Mouse (Mus musculus) left cerebral cortex, postnatal 10 days (tissue): Measurements from ENCODE around the gene Stip1. TPM values are rescaled to one million over a fixed set of nuclear protein-coding genes. Genes with fewer than 3 reads are reported as not detected.

ENCODE experiments used
- DNase-seq, 2 experiments: peaks; one replicate each; pipeline ENCODE4 v3.0.0; 2021 to 2022; ENCODE audit warnings: low spot score in 2 of 2, mixed read lengths in 1 of 2; ENCODE audit errors: extremely low spot score in 1 of 2
- intact Hi-C: fragments of 180-260 bp; cut with DNase I; formaldehyde crosslinking; loops from one replicate; pipeline ENCODE4 v1.15.1; 2025
- total RNA-seq, 2 experiments: library from RNA; stranded (reverse); gene quantifications; 2 replicates each; pipeline ENCODE4 v1.2.3; 2021

The Stip1 gene
- total RNA-seq, 2 experiments from 2014 or later: 136 TPM

- no peak for DNase-seq
- intact Hi-C loops: loop anchor here (10.0 kb wide), 1 partner anchor 105 kb away; the partner anchor contains the start of genes Catsperz and Esrra
Measured at GRCm38 (mm10) chr19:7029531-7029930, 10.2 kb downstream of the Stip1 start.

- intact Hi-C loops: loop anchor here (10.0 kb wide), 1 partner anchor 95 kb away; the partner anchor contains the start of genes Catsperz and Esrra
Measured at GRCm38 (mm10) chr19:7020224-7020641, 19.5 kb downstream of the Stip1 start.

GRCm38 (mm10) chr19:7019191-7019590 is 20.6 kb downstream of the Stip1 start, which contains the start of gene Fermt3:
TSS of gene Fermt3 (minus strand) at chr19:7019469.
- DNase-seq: peak in 1 of 2 experiments; percentile 63
- intact Hi-C loops: no loop called here

More at GRCm38 (mm10) chr19:7020224-7020641, 19.5 kb downstream of the Stip1 start:
- DNase-seq: peak in 1 of 2 experiments; percentile 53

GRCm38 (mm10) chr19:7018546-7018945 is 21.2 kb downstream of the Stip1 start:
- DNase-seq: no peak
- intact Hi-C loops: no loop called here

- no peak for DNase-seq
- intact Hi-C loops: no loop called here
Measured at GRCm38 (mm10) chr19:7017541-7018457, 22.0 kb downstream of the Stip1 start.

- no peak for DNase-seq
- intact Hi-C loops: no loop called here
Measured at GRCm38 (mm10) chr19:7014481-7015135, 25.2 kb downstream of the Stip1 start.

- no peak for DNase-seq
- intact Hi-C loops: no loop called here
Measured at GRCm38 (mm10) chr19:7013984-7014383, 25.8 kb downstream of the Stip1 start.

- intact Hi-C loops: no loop called here
- no peak for DNase-seq
Measured at GRCm38 (mm10) chr19:7012426-7012825, 27.3 kb downstream of the Stip1 start.

- intact Hi-C loops: no loop called here
- no peak for DNase-seq
Measured at GRCm38 (mm10) chr19:7006892-7007593, 32.7 kb downstream of the Stip1 start.

GRCm38 (mm10) chr19:6999360-7000063 is 40.3 kb downstream of the Stip1 start:
- intact Hi-C loops: no loop called here
- DNase-seq: no peak

GRCm38 (mm10) chr19:6997721-6998290 is 42.0 kb downstream of the Stip1 start:
- DNase-seq: peak in 1 of 2 experiments; percentile 19
- intact Hi-C loops: no loop called here

- DNase-seq: peak; percentile 75 to 92
- intact Hi-C loops: no loop called here
Measured at GRCm38 (mm10) chr19:6996006-6996405, 43.8 kb downstream of the Stip1 start, which contains the start of the genes Nudt22 and Trpt1. TSS of gene Nudt22 (minus strand) at chr19:6996117. TSS of gene Trpt1 (plus strand) at chr19:6996131.

- intact Hi-C loops: no loop called here
Measured at GRCm38 (mm10) chr19:6995255-6995991, 44.3 kb downstream of the Stip1 start.

GRCm38 (mm10) chr19:6994489-6994888 is 45.3 kb downstream of the Stip1 start:
- intact Hi-C loops: no loop called here
- DNase-seq: no peak

More at GRCm38 (mm10) chr19:6995255-6995991, 44.3 kb downstream of the Stip1 start:
- no peak for DNase-seq

- DNase-seq: no peak
- intact Hi-C loops: no loop called here
Measured at GRCm38 (mm10) chr19:6994002-6994401, 45.8 kb downstream of the Stip1 start.

GRCm38 (mm10) chr19:6993011-6993770 is 46.6 kb downstream of the Stip1 start:
- intact Hi-C loops: no loop called here
- no peak for DNase-seq
